Mouse (Mus musculus) neural tube, embryonic 12.5 days (tissue): ENCODE measurements around the gene Tspan3. TPM values are rescaled to one million over a fixed set of nuclear protein-coding genes. Genes with fewer than 3 reads are reported as not detected.

Experiments
- ATAC-seq: fragments of 200-750 bp; cut with Nextera tagmentation; 2 replicates; pipeline ENCODE4 v1.8.0; 2017; ENCODE audit warnings: low read depth, mild to moderate bottlenecking, moderate TSS enrichment, moderate library complexity; ENCODE audit not compliant: low FRiP score
- H3K27ac ChIP-seq: fragments of 300-500 bp; sonication (generic); 2 replicates; pipeline ENCODE4 v1.5.1; 2016
- H3K27me3 ChIP-seq: fragments of 300-500 bp; sonication (generic); replicated peaks from 2 replicates; pipeline ENCODE4 v1.6.1; 2016; ENCODE audit warnings: mild to moderate bottlenecking
- H3K36me3 ChIP-seq: fragments of 300-500 bp; sonication (generic); 2 replicates; pipeline ENCODE4 v1.6.1; 2016; ENCODE audit warnings: mild to moderate bottlenecking
- H3K4me1 ChIP-seq: fragments of 300-500 bp; sonication (generic); 2 replicates; pipeline ENCODE4 v1.6.1; 2016
- H3K4me2 ChIP-seq: fragments of 300-500 bp; sonication (generic); replicated peaks from 2 replicates; pipeline ENCODE4 v1.6.1; 2016; ENCODE audit warnings: mild to moderate bottlenecking
- H3K4me3 ChIP-seq: fragments of 300-500 bp; sonication (generic); 2 replicates; pipeline ENCODE4 v1.5.1; 2016
- H3K9ac ChIP-seq: fragments of 300-500 bp; sonication (generic); 2 replicates; pipeline ENCODE4 v1.6.1; 2016; ENCODE audit warnings: mild to moderate bottlenecking
- H3K9me3 ChIP-seq: fragments of 300-500 bp; sonication (generic); 2 replicates; pipeline ENCODE4 v1.6.1; 2016; ENCODE audit warnings: mild to moderate bottlenecking
- WGBS: fragments of 180-500 bp; shearing (Covaris S2); methylation state at CpG from one replicate; pipeline ENCODE4 v1.1.7; 2016; 5-methylcytosine and 5-hydroxymethylcytosine counted together
- polyA plus RNA-seq: library from polyadenylated mRNA; unstranded; fragments of >200 nt; fragmentation: Nextera tagmentation; extraction: Ambion mirVana; gene quantifications from 2 replicates; pipeline ENCODE4 v1.2.1, GENCODE M21; 2016

Tspan3 gene
- polyA plus RNA-seq, 1 experiment from 2014 or later, result 514 TPM

- Histone ChIP-seq H3K4me2 (no peak overlapping the region), H3K4me1 (peaks cover 22% of the 10 kb centered on the region), H3K9ac (no peak overlapping the region), H3K36me3 (no peaks in the 10 kb centered on the region), H3K9me3 (no peaks in the 10 kb centered on the region), H3K27ac (no peak overlapping the region), H3K4me3 (no peak overlapping the region), H3K27me3 (no peaks in the 10 kb centered on the region)
- 86% methylated on average over 4 of the region's 4 CpGs for WGBS
- ATAC-seq, result no peak
These were observed 12.7 kb downstream of the Tspan3 start for GRCm38 (mm10) chr9:56152482-56153007.

GRCm38 (mm10) chr9:56151745-56152481 lies 13.4 kb downstream of the Tspan3 start:
- ATAC-seq, result no peak
- no peak overlapping the region for H3K9ac ChIP-seq
- H3K9me3 ChIP-seq, result no peaks in the 10 kb centered on the region
- no peak overlapping the region for H3K4me2 ChIP-seq
- no peak overlapping the region for H3K4me3 ChIP-seq
- no peak overlapping the region for H3K27ac ChIP-seq
- WGBS, result 48% methylated on average over 7 of the region's 7 CpGs
- no peaks in the 10 kb centered on the region for H3K27me3 ChIP-seq
- peaks cover under 1% of the 10 kb centered on the region; the same call in 1 of the 2 replicates for H3K36me3 ChIP-seq
- H3K4me1 ChIP-seq, result peaks cover 17% of the 10 kb centered on the region

DNA sequence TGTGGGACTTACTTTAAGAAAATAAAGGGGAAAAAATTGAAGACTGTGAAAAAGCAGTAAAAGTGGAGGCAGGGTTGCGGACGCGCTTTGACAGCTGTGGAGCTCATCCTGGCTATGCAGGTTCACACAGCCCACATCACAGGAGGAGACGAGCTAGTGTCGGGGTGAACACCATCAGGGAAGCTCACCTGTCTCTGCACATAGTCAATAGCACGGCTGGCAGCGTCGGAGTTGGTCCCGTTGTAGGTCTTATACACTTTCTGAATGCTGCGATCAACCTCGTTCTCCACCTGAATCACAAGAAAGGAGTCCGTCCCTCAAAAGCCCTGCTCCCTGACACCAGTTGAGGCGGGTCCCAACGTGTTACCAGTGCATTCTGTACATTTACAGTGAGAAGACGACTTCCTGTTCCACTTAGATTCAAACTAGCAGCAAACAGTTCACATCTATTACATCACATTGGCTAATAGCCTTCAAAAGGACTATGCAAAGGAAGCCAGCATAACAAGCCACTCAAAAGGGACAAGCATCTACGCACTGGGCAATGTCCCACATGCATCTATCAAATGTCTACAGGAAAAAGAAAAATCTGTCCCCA lies 18.9 kb downstream of the Tspan3 start:
- H3K27ac ChIP-seq, result no peak overlapping the region
- H3K9me3 ChIP-seq, result no peaks in the 10 kb centered on the region
- no peaks in the 10 kb centered on the region for H3K27me3 ChIP-seq
- no peak overlapping the region for H3K4me2 ChIP-seq
- no peak for ATAC-seq
- no peak overlapping the region for H3K9ac ChIP-seq
- no peaks in the 10 kb centered on the region for H3K4me1 ChIP-seq
- no peak overlapping the region for H3K4me3 ChIP-seq
- H3K36me3 ChIP-seq, result peaks cover 49% of the 10 kb centered on the region
- WGBS, result 95% methylated on average over 16 of the region's 16 CpGs

DNA sequence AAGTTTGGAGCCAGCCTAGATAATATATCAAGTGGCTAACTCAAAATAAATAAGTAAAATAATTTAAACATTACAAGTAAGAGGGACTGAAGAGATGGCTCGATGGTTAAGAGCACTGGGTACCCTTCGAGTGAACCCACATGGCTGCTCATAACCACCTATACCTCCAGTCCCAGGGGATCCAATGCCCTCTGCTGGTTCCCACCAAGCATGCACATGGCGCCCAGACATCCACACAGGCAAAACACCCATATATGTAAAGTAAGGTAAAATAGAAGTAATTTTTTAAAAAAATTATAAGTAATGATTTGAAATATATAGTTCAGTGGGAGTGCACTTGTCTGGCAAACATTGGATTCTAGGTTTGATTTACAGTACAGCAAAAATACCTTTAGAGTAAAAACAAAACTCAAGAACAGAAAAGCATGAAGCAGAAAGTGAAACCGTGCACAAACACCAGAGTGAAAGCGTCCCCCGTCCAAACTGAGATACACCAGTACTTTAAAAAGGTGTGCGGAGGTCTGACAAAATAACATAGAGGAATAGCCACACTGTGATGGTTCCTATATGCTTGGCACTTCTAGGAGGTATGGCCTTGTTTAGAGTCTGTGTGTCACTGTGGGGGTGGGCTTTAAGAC lies 20.8 kb downstream of the Tspan3 start:
- peaks cover 63% of the 10 kb centered on the region for H3K36me3 ChIP-seq
- no peak overlapping the region for H3K4me3 ChIP-seq
- H3K4me1 ChIP-seq, result no peaks in the 10 kb centered on the region
- 93% methylated on average over 7 of the region's 7 CpGs for WGBS
- H3K27ac ChIP-seq, result no peak overlapping the region
- H3K27me3 ChIP-seq, result no peaks in the 10 kb centered on the region
- H3K9me3 ChIP-seq, result no peaks in the 10 kb centered on the region
- no peak overlapping the region for H3K4me2 ChIP-seq
- ATAC-seq, result no peak
- H3K9ac ChIP-seq, result no peak overlapping the region

- H3K4me1 ChIP-seq, result no peaks in the 10 kb centered on the region
- no peak overlapping the region for H3K9ac ChIP-seq
- H3K4me3 ChIP-seq, result no peak overlapping the region
- 89% methylated on average over 9 of the region's 9 CpGs for WGBS
- no peak for ATAC-seq
- peaks cover 74% of the 10 kb centered on the region for H3K36me3 ChIP-seq
- no peak overlapping the region for H3K27ac ChIP-seq
- no peaks in the 10 kb centered on the region for H3K9me3 ChIP-seq
- H3K4me2 ChIP-seq, result no peak overlapping the region
- no peaks in the 10 kb centered on the region for H3K27me3 ChIP-seq
These were observed 23.5 kb downstream of the Tspan3 start for GRCm38 (mm10) chr9:56141776-56142175.

- Histone ChIP-seq H3K4me1 (no peaks in the 10 kb centered on the region), H3K4me3 (no peak overlapping the region), H3K36me3 (peaks cover 77% of the 10 kb centered on the region), H3K9ac (no peak overlapping the region), H3K27me3 (no peaks in the 10 kb centered on the region), H3K9me3 (no peaks in the 10 kb centered on the region), H3K4me2 (no peak overlapping the region), H3K27ac (no peak overlapping the region)
- WGBS, result 85% methylated on average over 4 of the region's 4 CpGs
- ATAC-seq, result no peak
These were observed 29.6 kb downstream of the Tspan3 start for GRCm38 (mm10) chr9:56135590-56136197.

DNA sequence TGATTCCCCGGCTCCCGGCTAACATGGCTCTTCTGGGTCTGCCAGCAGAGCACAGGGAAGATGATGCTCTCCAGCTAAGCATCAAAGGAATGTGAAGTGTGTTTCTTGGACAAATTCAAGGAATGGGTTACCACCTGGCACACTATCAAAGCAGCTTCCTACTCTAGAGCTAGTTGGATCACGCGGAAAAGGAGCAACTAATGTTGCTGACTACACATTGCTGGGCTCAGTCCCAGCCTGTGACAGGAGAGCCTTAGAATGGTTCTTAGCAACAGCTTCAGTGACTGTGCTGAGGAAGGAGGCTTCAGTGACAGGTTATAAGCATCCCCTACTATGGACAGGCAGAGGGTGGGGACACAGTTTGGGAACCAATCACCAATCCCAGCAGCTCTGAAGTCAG lies 30.7 kb downstream of the Tspan3 start:
- no peak overlapping the region for H3K9ac ChIP-seq
- peaks cover 82% of the 10 kb centered on the region for H3K36me3 ChIP-seq
- no peaks in the 10 kb centered on the region for H3K27me3 ChIP-seq
- no peaks in the 10 kb centered on the region for H3K4me1 ChIP-seq
- H3K4me2 ChIP-seq, result no peak overlapping the region
- WGBS, result 97% methylated on average over 4 of the region's 4 CpGs
- H3K27ac ChIP-seq, result no peak overlapping the region
- ATAC-seq, result no peak
- no peaks in the 10 kb centered on the region for H3K9me3 ChIP-seq
- H3K4me3 ChIP-seq, result no peak overlapping the region

DNA sequence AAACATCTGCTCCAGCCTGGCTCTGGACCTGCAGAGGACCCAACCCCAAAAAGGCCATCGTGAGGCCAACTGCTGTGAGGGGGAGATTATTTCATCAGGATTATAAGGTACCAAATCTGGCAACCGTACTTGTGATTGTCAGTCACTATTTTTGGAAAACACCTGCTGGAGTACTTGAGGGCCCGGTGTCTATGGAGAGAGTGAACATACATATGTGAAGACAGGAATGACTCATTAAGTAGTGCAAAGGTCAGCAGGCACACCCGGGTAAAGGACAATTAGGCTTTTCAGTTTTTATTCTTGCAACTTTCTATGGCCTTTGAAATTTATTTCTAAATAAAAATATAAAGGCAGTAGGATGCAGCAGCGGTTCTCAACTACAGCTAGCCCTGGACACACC lies 31.3 kb downstream of the Tspan3 start:
- Histone ChIP-seq H3K36me3 (peaks cover 86% of the 10 kb centered on the region), H3K4me1 (no peaks in the 10 kb centered on the region), H3K27ac (no peak overlapping the region), H3K9me3 (no peaks in the 10 kb centered on the region), H3K27me3 (no peaks in the 10 kb centered on the region), H3K4me3 (no peak overlapping the region), H3K9ac (no peak overlapping the region), H3K4me2 (no peak overlapping the region)
- 89% methylated on average over 5 of the region's 5 CpGs for WGBS
- ATAC-seq, result no peak

DNA sequence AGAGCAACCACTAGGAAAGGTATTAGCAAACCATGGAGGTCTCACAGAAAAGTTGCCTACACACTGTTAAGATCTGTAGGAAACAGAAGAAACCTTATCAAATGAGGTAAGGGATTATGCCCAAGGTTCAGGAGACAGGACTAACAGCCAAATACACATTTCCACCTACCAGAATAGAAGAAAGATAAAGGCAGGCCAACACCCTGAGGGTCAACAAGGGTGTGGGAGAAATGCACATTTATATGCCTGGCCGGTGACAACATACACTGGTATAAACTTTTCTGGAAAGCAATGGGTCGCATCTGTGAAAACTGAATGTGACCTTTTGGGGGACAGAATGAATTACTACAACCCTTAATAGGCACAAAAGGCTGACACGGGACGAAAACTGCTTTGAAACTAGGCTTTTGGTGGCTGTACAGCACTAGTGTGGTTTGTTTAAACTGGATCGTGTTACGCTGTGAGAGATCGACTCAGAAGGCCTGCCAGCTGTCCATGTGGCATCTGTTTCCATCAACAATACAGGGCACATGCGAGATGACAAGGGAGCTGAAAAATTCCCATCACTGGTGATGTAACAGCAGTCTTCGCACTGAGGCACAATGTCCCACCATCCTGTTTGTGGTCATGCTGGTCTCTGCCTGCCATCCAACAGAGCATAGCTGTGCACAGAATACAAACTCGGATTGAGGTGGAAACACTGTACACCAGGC lies 33.3 kb downstream of the Tspan3 start:
- peaks cover 95% of the 10 kb centered on the region for H3K36me3 ChIP-seq
- 70% methylated on average over 10 of the region's 10 CpGs for WGBS
- no peak for ATAC-seq

DNA sequence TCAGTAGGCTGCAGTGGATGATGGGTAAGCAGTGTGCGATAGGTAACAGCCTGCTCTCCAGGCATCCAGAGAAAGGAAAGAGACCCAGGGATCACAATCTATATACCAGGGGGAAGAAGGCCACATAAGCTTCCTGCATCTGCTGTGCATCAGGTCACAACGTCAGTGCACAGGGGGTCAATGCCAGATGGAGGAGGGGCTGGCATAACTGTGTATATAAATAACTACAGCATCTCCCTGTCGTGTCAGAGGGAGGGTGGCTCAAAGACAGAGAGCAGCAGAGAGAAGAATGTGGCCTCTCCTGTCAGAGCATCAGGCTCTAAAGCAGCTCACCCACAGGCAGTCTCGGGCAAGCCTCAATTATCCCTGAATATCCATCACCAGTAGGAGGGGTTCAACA lies 34.7 kb downstream of the Tspan3 start:
- peaks cover 86% of the 10 kb centered on the region for H3K36me3 ChIP-seq
- H3K9ac ChIP-seq, result no peak overlapping the region
- H3K27ac ChIP-seq, result no peak overlapping the region
- WGBS, result 50% methylated on average over 4 of the region's 4 CpGs
- H3K4me2 ChIP-seq, result no peak overlapping the region
- H3K27me3 ChIP-seq, result no peaks in the 10 kb centered on the region
- H3K4me1 ChIP-seq, result no peaks in the 10 kb centered on the region
- no peaks in the 10 kb centered on the region for H3K9me3 ChIP-seq
- ATAC-seq, result no peak
- no peak overlapping the region for H3K4me3 ChIP-seq

More for the DNA sequence above, 33.3 kb downstream of the Tspan3 start:
- H3K4me3 ChIP-seq, result no peak overlapping the region
- no peaks in the 10 kb centered on the region for H3K27me3 ChIP-seq
- H3K9me3 ChIP-seq, result no peaks in the 10 kb centered on the region
- H3K4me1 ChIP-seq, result no peaks in the 10 kb centered on the region
- H3K9ac ChIP-seq, result no peak overlapping the region
- no peak overlapping the region for H3K4me2 ChIP-seq
- no peak overlapping the region for H3K27ac ChIP-seq

GRCm38 (mm10) chr9:56129951-56130350 lies 35.3 kb downstream of the Tspan3 start:
- WGBS, result 97% methylated on average over 3 of the region's 3 CpGs
- no peak overlapping the region for H3K4me3 ChIP-seq
- no peak for ATAC-seq
- no peak overlapping the region for H3K27ac ChIP-seq
- H3K4me2 ChIP-seq, result no peak overlapping the region
- H3K9me3 ChIP-seq, result no peaks in the 10 kb centered on the region
- no peaks in the 10 kb centered on the region for H3K27me3 ChIP-seq
- peaks cover 80% of the 10 kb centered on the region for H3K36me3 ChIP-seq
- H3K4me1 ChIP-seq, result no peaks in the 10 kb centered on the region
- no peak overlapping the region for H3K9ac ChIP-seq

GRCm38 (mm10) chr9:56128331-56128730 lies 36.9 kb downstream of the Tspan3 start:
- H3K4me2 ChIP-seq, result no peak overlapping the region
- WGBS, result 89% methylated on average over 9 of the region's 9 CpGs
- H3K36me3 ChIP-seq, result peaks cover 64% of the 10 kb centered on the region
- H3K27me3 ChIP-seq, result no peaks in the 10 kb centered on the region
- H3K4me1 ChIP-seq, result no peaks in the 10 kb centered on the region
- ATAC-seq, result no peak
- H3K27ac ChIP-seq, result no peak overlapping the region
- no peak overlapping the region for H3K9ac ChIP-seq
- no peaks in the 10 kb centered on the region for H3K9me3 ChIP-seq
- H3K4me3 ChIP-seq, result no peak overlapping the region
